Mouse (Mus musculus) c-Kit-positive CD71-positive TER-119-positive erythroid progenitor cells, embryonic 14.5 days (primary cell): ENCODE measurements around the gene Dspp.

Experiments used
- DNase-seq: peaks from one replicate; pipeline ENCODE4 v3.0.0-alpha.2; 2013; ENCODE audit warnings: low spot score

The Dspp gene

GRCm38 (mm10) chr5:104201153-104201950 lies 30.8 kb downstream of the Dspp start:
- DNase-seq, result no peak

- DNase-seq, result no peak
These were observed 31.8 kb downstream of the Dspp start, which contains the start of gene Dmp1 for GRCm38 (mm10) chr5:104202351-104202750. TSS of gene Dmp1 (plus strand) at chr5:104202613.

- no peak for DNase-seq
These were observed 42.0 kb downstream of the Dspp start for GRCm38 (mm10) chr5:104212531-104212930.

- DNase-seq, result peak; percentile 6
These were observed 48.4 kb downstream of the Dspp start for GRCm38 (mm10) chr5:104218926-104219325.

DNA sequence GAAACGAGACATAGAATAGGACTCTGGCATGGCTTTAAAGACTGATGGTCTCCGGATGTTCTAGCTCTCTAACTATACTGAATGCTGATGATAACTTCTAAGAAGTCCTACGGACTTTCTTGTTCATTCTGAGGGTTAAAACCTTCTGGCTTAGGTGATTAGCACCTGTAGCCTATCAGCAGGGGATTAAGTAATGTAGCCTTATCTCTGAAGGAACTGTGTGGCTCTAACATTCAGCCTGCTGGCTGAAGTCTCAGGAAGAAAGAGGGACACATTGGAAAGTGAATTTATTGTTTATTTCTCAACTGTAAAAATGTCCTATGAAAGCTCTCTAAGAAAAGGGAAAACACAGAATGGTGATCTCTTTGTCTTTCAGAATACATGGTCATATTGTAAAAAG lies 53.8 kb downstream of the Dspp start:
- DNase-seq, result no peak

DNA sequence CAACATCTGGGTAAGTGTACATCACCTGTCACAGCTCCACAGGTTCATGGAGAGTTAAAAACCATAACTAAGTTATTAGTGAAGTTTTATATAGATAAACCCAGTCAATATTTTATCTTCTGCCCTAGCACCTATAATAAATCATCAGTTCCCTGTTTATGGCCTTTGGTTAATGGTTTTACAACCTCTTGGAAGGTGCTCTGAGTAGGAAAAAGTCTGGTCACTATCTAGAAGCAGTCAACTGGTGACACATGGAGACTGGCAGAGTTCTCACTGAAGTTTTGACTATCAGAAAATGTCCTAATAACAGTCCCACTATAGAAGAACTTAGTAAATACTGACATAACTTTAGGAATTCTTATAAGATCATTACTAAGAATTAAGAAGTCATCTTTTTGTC lies 54.2 kb downstream of the Dspp start:
- DNase-seq, result no peak

DNA sequence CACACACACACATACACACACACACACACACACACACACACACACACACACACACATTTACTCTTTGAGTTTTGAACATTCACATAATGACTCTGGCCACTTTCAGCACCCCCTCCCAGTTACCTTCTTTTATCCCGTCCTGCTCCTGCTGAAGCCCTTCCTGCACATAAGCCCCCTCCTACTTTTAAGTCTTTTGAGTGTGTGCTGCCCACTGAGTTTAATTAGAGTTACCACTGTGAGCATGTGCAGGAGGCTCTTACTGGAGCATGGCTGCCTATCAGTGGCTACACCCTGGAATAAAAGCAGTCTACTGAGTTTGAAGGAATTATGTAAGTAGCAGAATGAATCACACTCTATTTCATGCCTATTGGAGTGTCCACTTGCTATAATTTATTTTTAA lies 58.0 kb downstream of the Dspp start:
- no peak for DNase-seq
